Mouse (Mus musculus) megakaryocyte, embryonic 14.5 days (primary cell): ENCODE results near the gene Gabrd. TPM values are rescaled to one million over a fixed set of nuclear protein-coding genes. Genes with fewer than 3 reads are reported as not detected.

Source experiments
- H3K27me3 ChIP-seq: replicated peaks from 2 replicates; pipeline ENCODE3; 2012; ENCODE audit warnings: inconsistent platforms
- H3K36me3 ChIP-seq: replicated peaks from 2 replicates; pipeline ENCODE3; 2012; ENCODE audit warnings: low read length, inconsistent platforms, mixed read lengths
- H3K4me1 ChIP-seq: 2 replicates; pipeline ENCODE4 v1.6.1; 2012; ENCODE audit warnings: inconsistent platforms
- H3K4me3 ChIP-seq: replicated peaks from 2 replicates; pipeline ENCODE3; 2012; ENCODE audit warnings: moderate library complexity, mild to moderate bottlenecking, inconsistent platforms
- H3K9me3 ChIP-seq: 2 replicates; pipeline ENCODE4 v1.6.1; 2012; ENCODE audit warnings: inconsistent platforms
- FLI1 ChIP-seq: IDR thresholded peaks from 2 replicates; pipeline ENCODE4 v1.6.1; 2012; ENCODE audit warnings: low read length, inconsistent platforms, mixed read lengths
- GATA1 ChIP-seq: IDR thresholded peaks from 3 replicates; pipeline ENCODE4 v1.6.1; 2012; ENCODE audit warnings: mixed read lengths, low read length, inconsistent platforms, borderline replicate concordance
- polyA plus RNA-seq: library from polyadenylated mRNA; stranded (reverse); fragments of >175 nt; gene quantifications from 2 replicates; pipeline ENCODE4 v1.2.3, GENCODE M21; 2012; ENCODE audit warnings: low replicate concordance; ENCODE audit not compliant: insufficient read depth

Gene Gabrd
- polyA plus RNA-seq, 1 experiment = not detected

DNA sequence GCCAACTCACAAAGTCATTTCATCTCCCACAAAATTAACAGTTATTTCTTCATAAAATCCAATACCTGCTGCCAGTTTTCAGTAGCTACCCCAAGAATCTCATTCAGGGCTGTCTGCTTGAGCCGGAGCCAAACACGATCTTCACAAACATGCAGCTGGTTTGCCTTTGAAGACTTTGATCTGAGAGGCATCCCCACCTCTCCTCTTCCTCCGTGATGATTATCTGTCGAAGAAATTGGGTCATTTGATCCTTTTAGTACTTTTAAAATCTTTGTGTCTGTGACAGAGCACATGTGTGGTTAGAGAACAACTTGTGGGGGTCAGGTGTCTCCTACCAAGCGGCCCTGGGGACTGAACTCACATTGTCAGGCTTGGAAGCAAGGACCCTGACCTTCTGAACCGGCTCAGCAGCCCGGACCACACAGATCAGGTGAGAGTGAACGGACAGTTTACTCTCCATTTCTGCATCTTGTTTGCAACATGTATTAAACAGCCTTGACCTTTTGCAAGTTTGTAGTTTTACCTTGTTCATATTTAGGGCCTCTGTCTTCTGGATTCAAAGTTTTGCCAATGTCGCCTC lies 16.8 kb upstream of the Gabrd start:
- TF ChIP-seq FLI1 = no peak
- Histone ChIP-seq H3K9me3 (no peaks in the 10 kb centered on the region), H3K36me3 (no peaks in the 10 kb centered on the region), H3K4me3 (no peak overlapping the region), H3K4me1 (no peaks in the 10 kb centered on the region), H3K27me3 (peaks cover 40% of the 10 kb centered on the region)

GRCm38 (mm10) chr4:155413641-155414335 lies 15.9 kb upstream of the Gabrd start:
- H3K9me3 ChIP-seq = no peaks in the 10 kb centered on the region
- peaks cover 42% of the 10 kb centered on the region for H3K27me3 ChIP-seq
- H3K4me3 ChIP-seq = no peak overlapping the region
- TF ChIP-seq FLI1 = no peak
- TF ChIP-seq GATA1 = no peak
- H3K36me3 ChIP-seq = no peaks in the 10 kb centered on the region
- H3K4me1 ChIP-seq = peaks cover 8% of the 10 kb centered on the region

DNA sequence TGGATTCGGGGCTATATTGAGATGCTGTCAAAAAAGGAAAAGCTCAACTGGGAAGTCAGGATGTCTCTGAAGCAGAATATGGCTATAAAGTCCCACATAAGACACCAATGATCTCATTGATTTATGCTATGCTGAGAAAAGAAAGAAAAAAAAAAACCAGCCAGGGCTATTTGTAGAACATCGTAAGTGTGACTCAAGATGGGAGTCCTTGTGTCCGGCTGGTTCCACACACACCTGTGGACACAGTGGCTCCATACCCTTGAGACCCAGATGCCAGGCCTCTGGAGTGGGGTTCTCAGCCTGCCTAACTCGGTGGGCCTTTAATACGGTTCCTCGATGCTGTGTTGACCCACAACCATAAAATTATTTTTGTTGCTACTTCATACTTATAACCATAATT lies 14.2 kb upstream of the Gabrd start:
- no peaks in the 10 kb centered on the region for H3K9me3 ChIP-seq
- peaks cover 9% of the 10 kb centered on the region for H3K4me1 ChIP-seq
- TF ChIP-seq FLI1 (no peak), GATA1 (no peak)
- peaks cover 46% of the 10 kb centered on the region for H3K27me3 ChIP-seq
- no peaks in the 10 kb centered on the region for H3K36me3 ChIP-seq
- H3K4me3 ChIP-seq = no peak overlapping the region

DNA sequence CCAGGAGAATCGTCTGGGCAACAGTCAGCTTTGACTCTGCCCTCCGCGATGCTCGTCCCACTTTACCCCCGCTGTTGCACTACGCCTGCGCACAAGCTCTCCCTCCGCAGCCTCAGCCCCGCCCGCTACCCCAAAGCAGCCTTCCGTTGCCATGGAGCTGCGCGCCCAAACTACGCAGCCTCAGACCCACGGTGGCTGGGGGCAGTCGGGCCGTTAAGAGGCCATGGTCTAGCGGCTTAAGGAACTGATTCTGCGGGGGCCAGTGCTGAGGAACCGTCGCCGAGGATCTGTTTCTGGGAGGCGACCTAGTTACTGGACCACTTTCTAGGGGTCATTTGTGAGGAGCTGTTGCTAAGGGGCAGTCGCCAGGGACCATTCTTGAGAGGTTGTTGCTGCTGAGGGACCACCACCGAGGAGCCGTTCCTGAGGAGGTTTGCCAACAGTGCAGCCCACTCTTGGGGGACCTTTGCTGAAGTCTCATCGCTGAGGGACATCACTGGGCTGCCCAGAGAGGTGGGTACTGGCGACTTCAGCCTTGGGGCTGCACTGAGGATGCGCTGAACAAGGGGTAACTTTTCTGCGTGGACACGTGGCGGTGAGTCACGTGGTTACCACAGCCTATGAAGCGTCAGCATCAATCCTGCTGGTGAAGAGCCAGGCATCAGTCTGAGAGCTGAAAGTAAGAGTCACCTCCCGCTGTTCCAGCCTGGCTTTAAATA lies 11.3 kb upstream of the Gabrd start, which contains the start of gene Cfap74:
Gene Cfap74 (plus strand): TSS at position 133 of the 719 bp plus-strand sequence.
- no peaks in the 10 kb centered on the region for H3K36me3 ChIP-seq
- peaks cover 55% of the 10 kb centered on the region for H3K27me3 ChIP-seq
- peak within 1 kb of the TSS; percentile 85 for H3K4me3 ChIP-seq
- peaks cover 9% of the 10 kb centered on the region for H3K4me1 ChIP-seq
- TF ChIP-seq GATA1 (no peak), FLI1 (no peak)
- peaks cover 3% of the 10 kb centered on the region for H3K9me3 ChIP-seq

- Histone ChIP-seq H3K4me1 (peaks cover 9% of the 10 kb centered on the region), H3K36me3 (no peaks in the 10 kb centered on the region), H3K27me3 (peaks cover 55% of the 10 kb centered on the region), H3K9me3 (peaks cover 6% of the 10 kb centered on the region), H3K4me3 (peak overlapping the region; percentile 85)
- no peak for TF ChIP-seq GATA1
- no peak for TF ChIP-seq FLI1
Observed at GRCm38 (mm10) chr4:155408695-155409057, 10.8 kb upstream of the Gabrd start.

- H3K4me3 ChIP-seq = no peak overlapping the region
- H3K9me3 ChIP-seq = peaks cover 9% of the 10 kb centered on the region
- no peaks in the 10 kb centered on the region for H3K36me3 ChIP-seq
- peaks cover 7% of the 10 kb centered on the region for H3K4me1 ChIP-seq
- H3K27me3 ChIP-seq = peaks cover 58% of the 10 kb centered on the region
- no peak for TF ChIP-seq GATA1
- TF ChIP-seq FLI1 = no peak
Observed at GRCm38 (mm10) chr4:155402489-155402888, 4.6 kb upstream of the Gabrd start.

DNA sequence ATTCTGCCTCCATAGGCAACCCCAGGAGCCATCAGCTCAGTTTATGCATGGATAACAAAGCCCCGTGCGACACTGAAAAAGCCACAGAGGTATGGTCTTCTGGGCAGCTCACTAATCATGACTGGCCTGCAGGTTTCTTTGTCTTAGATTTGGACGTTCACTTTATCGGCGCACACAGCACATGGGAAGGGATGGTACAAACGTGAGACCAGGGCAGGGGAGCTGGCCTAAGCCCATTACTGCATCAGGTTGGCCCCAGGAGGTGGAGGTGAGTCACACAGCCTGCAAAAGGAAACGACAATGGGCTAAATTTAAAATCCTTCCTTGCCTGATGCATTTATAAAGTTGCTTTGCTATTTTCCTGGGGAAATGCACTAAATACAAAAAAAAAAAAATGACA lies 3.2 kb upstream of the Gabrd start:
- Histone ChIP-seq H3K9me3 (peaks cover 14% of the 10 kb centered on the region), H3K27me3 (peaks cover 58% of the 10 kb centered on the region), H3K4me1 (peaks cover 7% of the 10 kb centered on the region)

DNA sequence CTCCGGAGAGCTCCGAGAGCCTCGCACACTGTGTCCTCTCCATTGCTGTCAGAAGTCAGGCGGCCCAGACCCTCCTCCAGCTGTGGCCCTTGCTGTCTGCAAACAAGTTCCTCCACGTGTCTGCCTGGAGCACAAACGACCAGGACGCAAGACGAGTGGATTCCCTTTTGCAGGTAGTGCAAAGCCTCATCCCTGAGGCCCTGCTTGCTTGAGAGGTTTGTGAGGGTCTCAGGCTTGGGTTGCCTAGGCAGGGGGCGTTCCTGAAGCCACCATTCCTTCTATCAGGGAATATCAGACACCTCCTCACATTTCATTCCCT lies 269 bp upstream of the Gabrd start:
- Histone ChIP-seq H3K36me3 (no peaks in the 10 kb centered on the region), H3K4me1 (peaks cover 7% of the 10 kb centered on the region), H3K9me3 (0 out of 2 replicates have a peak, but pooled peaks cover 9% of the 10 kb centered on the region), H3K4me3 (peak overlapping the region; percentile 3), H3K27me3 (peaks cover 75% of the 10 kb centered on the region)
- TF ChIP-seq GATA1 = no peak
- no peak for TF ChIP-seq FLI1

More for the DNA sequence above, 3.2 kb upstream of the Gabrd start:
- no peak for TF ChIP-seq FLI1
- no peak for TF ChIP-seq GATA1
- Histone ChIP-seq H3K36me3 (no peaks in the 10 kb centered on the region), H3K4me3 (no peak overlapping the region)

- TF ChIP-seq FLI1 (no peak), GATA1 (no peak)
- 0 out of 2 replicates have a peak, but pooled peaks cover 9% of the 10 kb centered on the region for H3K9me3 ChIP-seq
- no peaks in the 10 kb centered on the region for H3K36me3 ChIP-seq
- H3K4me1 ChIP-seq = peaks cover 7% of the 10 kb centered on the region
- H3K27me3 ChIP-seq = peaks cover 78% of the 10 kb centered on the region
- H3K4me3 ChIP-seq = no peak overlapping the region
Observed at GRCm38 (mm10) chr4:155396751-155397150, 1.2 kb downstream of the Gabrd start.

DNA sequence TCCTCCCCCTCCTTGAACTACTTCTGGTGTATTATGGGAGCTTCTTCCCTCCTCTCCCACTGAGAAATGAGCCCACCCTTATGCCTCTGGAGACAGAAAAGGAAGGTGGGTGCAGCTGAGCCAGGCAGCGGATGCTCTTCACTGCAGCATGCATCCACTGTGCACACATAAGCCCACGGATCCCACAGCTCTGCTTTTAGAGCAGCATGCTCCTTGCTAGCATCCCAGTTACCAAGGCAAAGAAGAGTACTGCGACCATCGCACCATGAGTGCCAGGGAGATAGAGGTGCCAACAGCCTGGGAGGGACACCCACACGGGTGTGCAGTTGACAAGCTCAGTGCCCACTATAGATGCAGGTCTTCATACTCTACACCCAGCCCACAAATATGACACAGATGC lies 2.4 kb downstream of the Gabrd start:
- Histone ChIP-seq H3K36me3 (no peaks in the 10 kb centered on the region), H3K4me1 (peaks cover 11% of the 10 kb centered on the region), H3K27me3 (peaks cover 75% of the 10 kb centered on the region), H3K4me3 (no peak overlapping the region), H3K9me3 (0 out of 2 replicates have a peak, but pooled peaks cover 9% of the 10 kb centered on the region)
- no peak for TF ChIP-seq FLI1
- TF ChIP-seq GATA1 = no peak

- Histone ChIP-seq H3K9me3 (no peaks in the 10 kb centered on the region), H3K27me3 (peaks cover 81% of the 10 kb centered on the region), H3K4me1 (peaks cover 5% of the 10 kb centered on the region; the same call in 1 of the 2 replicates), H3K4me3 (no peak overlapping the region), H3K36me3 (no peaks in the 10 kb centered on the region)
- TF ChIP-seq FLI1 (no peak), GATA1 (no peak)
Observed at GRCm38 (mm10) chr4:155387166-155387565, 10.7 kb downstream of the Gabrd start.
